In genomic region chr8:94978593-94979319, GRCm38 (mm10) we compare ENCODE assay signal across 11 mouse cellular contexts. TPM values are rescaled to one million over a fixed set of nuclear protein-coding genes. Genes with fewer than 3 reads are reported as not detected.
A peak's percentile ranks its signal among the peaks of the same experiment; 100 is the strongest.
DNase-seq lines count a peak whose midpoint lies in the region; ATAC-seq lines count a peak whose summit lies in the region.
"Had no signal": no experiment of that assay in that cellular context is flagged by ENCODE, and none has a peak within 500 bp of the region (broad histone marks: within the 10 kb centered on the region; RNA-seq: fewer than 3 reads in every experiment).

No protein-coding gene starts in this region.

- H3K4me3 ChIP-seq in embryonic facial prominence, embryonic 12.5 days = 0 out of 2 replicates have a peak overlapping the region, but pooled peaks have one; percentile 20
- H3K4me3 ChIP-seq in embryonic facial prominence, embryonic 10.5 days = no peak overlapping the region; the same call in 1 of the 2 replicates
- peak overlapping the region; percentile 43 for H3K4me3 ChIP-seq in lung, embryonic 15.5 days
- peak overlapping the region; percentile 30; the same call in 1 of the 2 replicates for H3K4me3 ChIP-seq in limb, embryonic 13.5 days

- H3K9ac ChIP-seq in embryonic facial prominence, embryonic 12.5 days = no peak overlapping the region
- H3K9ac ChIP-seq in lung, embryonic 15.5 days = peak overlapping the region; percentile 50
- H3K9ac ChIP-seq in limb, embryonic 13.5 days = no peak overlapping the region

- H3K9me3 ChIP-seq in embryonic facial prominence, embryonic 12.5 days = no peaks in the 10 kb centered on the region
- no peaks in the 10 kb centered on the region for H3K9me3 ChIP-seq in embryonic facial prominence, embryonic 10.5 days
- H3K9me3 ChIP-seq in lung, embryonic 15.5 days = no peaks in the 10 kb centered on the region
- no peaks in the 10 kb centered on the region for H3K9me3 ChIP-seq in limb, embryonic 13.5 days

- H3K36me3 ChIP-seq in embryonic facial prominence, embryonic 12.5 days = no peaks in the 10 kb centered on the region
- no peaks in the 10 kb centered on the region for H3K36me3 ChIP-seq in embryonic facial prominence, embryonic 10.5 days (replicated peaks)
- H3K36me3 ChIP-seq in lung, embryonic 15.5 days = no peaks in the 10 kb centered on the region
- no peaks in the 10 kb centered on the region for H3K36me3 ChIP-seq in limb, embryonic 13.5 days
- H3K36me3 ChIP-seq in splenic B cell, adult 2 months (ENCODE audit: control insufficient read depth, insufficient read depth, low read length, poor library complexity, severe bottlenecking) = no peaks in the 10 kb centered on the region

- no peak for ATAC-seq in embryonic facial prominence, embryonic 12.5 days (ENCODE audit: insufficient number of reproducible peaks, insufficient read depth, low FRiP score, low TSS enrichment)
- no peak for ATAC-seq in lung, embryonic 15.5 days (ENCODE audit: borderline replicate concordance, extremely low read depth, low FRiP score, low TSS enrichment)
- ATAC-seq in limb, embryonic 13.5 days (ENCODE audit: low FRiP score, low read depth) = no peak

- H3K4me2 ChIP-seq in embryonic facial prominence, embryonic 12.5 days (replicated peaks) = no peak overlapping the region
- peak overlapping the region; percentile 55 for H3K4me2 ChIP-seq in lung, embryonic 15.5 days
- peak overlapping the region; percentile 61 for H3K4me2 ChIP-seq in limb, embryonic 13.5 days (replicated peaks)
- H3K4me2 ChIP-seq: heart, embryonic 11.5 days had no signal

- WGBS in embryonic facial prominence, embryonic 12.5 days = 79% methylated on average over 13 of the region's 13 CpGs
- 84% methylated on average over 13 of the region's 13 CpGs for WGBS in embryonic facial prominence, embryonic 10.5 days
- WGBS in lung, embryonic 15.5 days = 63% methylated on average over 13 of the region's 13 CpGs
- WGBS in limb, embryonic 13.5 days = 77% methylated on average over 13 of the region's 13 CpGs

- no peak for DNase-seq in embryonic facial prominence, embryonic 10.5 days (ENCODE audit: low spot score)
- DNase-seq in lung, postnatal 25 days (ENCODE audit: low spot score) = no peak
- peak; percentile 60 for DNase-seq in splenic B cell, adult 2 months (ENCODE audit: low read depth, low spot score)
- no peak for DNase-seq in left cerebral cortex, adult 8-10 months (ENCODE audit: low spot score in 2 of 2)
- DNase-seq in gastrocnemius, adult 8-10 months (ENCODE audit: low spot score in 2 of 2) = no peak

- H3K27ac ChIP-seq in embryonic facial prominence, embryonic 12.5 days = no peak overlapping the region
- no peak overlapping the region for H3K27ac ChIP-seq in embryonic facial prominence, embryonic 10.5 days (replicated peaks)
- no peak overlapping the region; the same call in 1 of the 2 replicates for H3K27ac ChIP-seq in lung, embryonic 15.5 days
- H3K27ac ChIP-seq in limb, embryonic 13.5 days = no peak overlapping the region; the same call in 1 of the 2 replicates

- peaks cover 22% of the 10 kb centered on the region for H3K4me1 ChIP-seq in embryonic facial prominence, embryonic 12.5 days
- H3K4me1 ChIP-seq in embryonic facial prominence, embryonic 10.5 days = peaks cover 34% of the 10 kb centered on the region
- peaks cover 60% of the 10 kb centered on the region for H3K4me1 ChIP-seq in lung, embryonic 15.5 days
- H3K4me1 ChIP-seq in limb, embryonic 13.5 days = peaks cover 32% of the 10 kb centered on the region

- peaks cover 16% of the 10 kb centered on the region; the same call in 1 of the 2 replicates for H3K27me3 ChIP-seq in embryonic facial prominence, embryonic 12.5 days
- peaks cover 46% of the 10 kb centered on the region for H3K27me3 ChIP-seq in embryonic facial prominence, embryonic 10.5 days (replicated peaks; ENCODE audit: low read depth, poor library complexity, severe bottlenecking)
- H3K27me3 ChIP-seq in lung, embryonic 15.5 days = no peaks in the 10 kb centered on the region
- H3K27me3 ChIP-seq in limb, embryonic 13.5 days = peaks cover 25% of the 10 kb centered on the region
- H3K27me3 ChIP-seq in splenic B cell, adult 2 months (ENCODE audit: control insufficient read depth, insufficient read depth, low read length, poor library complexity, severe bottlenecking) = no peaks in the 10 kb centered on the region

RNA-seq across cellular contexts. Expression of gene Adgrg1, which starts 4.2 kb away (rescaled TPM):
- 22.3 and 28.2 TPM in 2 replicates for polyA plus RNA-seq in embryonic facial prominence, embryonic 12.5 days (2016; fragmentation: Nextera tagmentation; extraction: Ambion mirVana)
- 32.9 and 38.2 TPM in 2 replicates for polyA plus RNA-seq in embryonic facial prominence, embryonic 10.5 days (2016; fragmentation: Nextera tagmentation; extraction: Ambion mirVana)
- 35.4 and 35.6 TPM in 2 replicates for polyA plus RNA-seq in lung, embryonic 15.5 days (2015; fragmentation: Nextera tagmentation; extraction: Ambion mirVana)
- polyA plus RNA-seq in limb, embryonic 13.5 days (2015; fragmentation: Nextera tagmentation; extraction: Ambion mirVana) = 7.9 and 8.7 TPM in 2 replicates
- total RNA-seq in left cerebral cortex, adult 8-10 months (2022) = 10 to 100 TPM; 72.9 to 94.8 (median 80.5) TPM
- 10 to 100 TPM; 11.1 to 18.9 (median 12.8) TPM for total RNA-seq in gastrocnemius, adult 8-10 months (2022)

RNA-seq across cellular contexts. Expression of gene Adgrg3, which starts 38.7 kb away (rescaled TPM):
- 2.9 and 3.9 TPM in 2 replicates for polyA plus RNA-seq in embryonic facial prominence, embryonic 12.5 days (2016; fragmentation: Nextera tagmentation; extraction: Ambion mirVana)
- 3.1 and 3.5 TPM in 2 replicates for polyA plus RNA-seq in embryonic facial prominence, embryonic 10.5 days (2016; fragmentation: Nextera tagmentation; extraction: Ambion mirVana)
- polyA plus RNA-seq in lung, embryonic 15.5 days (2015; fragmentation: Nextera tagmentation; extraction: Ambion mirVana) = 4.3 and 5.2 TPM in 2 replicates
- polyA plus RNA-seq in limb, embryonic 13.5 days (2015; fragmentation: Nextera tagmentation; extraction: Ambion mirVana) = 3.0 and 3.3 TPM in 2 replicates
- under 1 TPM in 2 of 4 experiments, not detected in 2; 0.27 to 0.30 TPM for total RNA-seq in left cerebral cortex, adult 8-10 months (2022)
- under 1 TPM in 3 of 4 experiments, not detected in 1; 0.13 to 0.27 (median 0.18) TPM for total RNA-seq in gastrocnemius, adult 8-10 months (2022)

RNA-seq across cellular contexts. Expression of gene Adgrg5, which starts 55.3 kb away (rescaled TPM):
- 0.05 TPM in 1 of 2 replicates, not detected in the other for polyA plus RNA-seq in embryonic facial prominence, embryonic 12.5 days (2016; fragmentation: Nextera tagmentation; extraction: Ambion mirVana)
- 0.30 and 0.51 TPM in 2 replicates for polyA plus RNA-seq in embryonic facial prominence, embryonic 10.5 days (2016; fragmentation: Nextera tagmentation; extraction: Ambion mirVana)
- 0.29 and 0.36 TPM in 2 replicates for polyA plus RNA-seq in lung, embryonic 15.5 days (2015; fragmentation: Nextera tagmentation; extraction: Ambion mirVana)
- 0.10 and 0.13 TPM in 2 replicates for polyA plus RNA-seq in limb, embryonic 13.5 days (2015; fragmentation: Nextera tagmentation; extraction: Ambion mirVana)
- under 1 TPM in 3 of 4 experiments, not detected in 1; 0.17 to 0.95 (median 0.46) TPM for total RNA-seq in left cerebral cortex, adult 8-10 months (2022)
- total RNA-seq in gastrocnemius, adult 8-10 months (2022) = under 1 TPM in 1 of 4 experiments, not detected in 3; 0.09 TPM
- total RNA-seq: layer of hippocampus, postnatal 14 days had no signal
- polyA plus RNA-seq: erythroblast, embryonic 14.5 days had no signal
